Mouse (Mus musculus): ENCODE measurements around the gene Zfp975. TPM values are rescaled to one million over a fixed set of nuclear protein-coding genes. Genes with fewer than 3 reads are reported as not detected.
A peak's percentile ranks its signal among the peaks of the same experiment; 100 is the strongest.
"Not testable (repeated sequence)": the region's sequence is repeated elsewhere in the genome, so short reads cannot be mapped to it uniquely, and the experiment has no call there.

The Zfp975 gene
- polyA plus RNA-seq (2015; fragmentation: Nextera tagmentation; extraction: Ambion mirVana), result 5.7 and 6.8 TPM in 2 replicates

DNA sequence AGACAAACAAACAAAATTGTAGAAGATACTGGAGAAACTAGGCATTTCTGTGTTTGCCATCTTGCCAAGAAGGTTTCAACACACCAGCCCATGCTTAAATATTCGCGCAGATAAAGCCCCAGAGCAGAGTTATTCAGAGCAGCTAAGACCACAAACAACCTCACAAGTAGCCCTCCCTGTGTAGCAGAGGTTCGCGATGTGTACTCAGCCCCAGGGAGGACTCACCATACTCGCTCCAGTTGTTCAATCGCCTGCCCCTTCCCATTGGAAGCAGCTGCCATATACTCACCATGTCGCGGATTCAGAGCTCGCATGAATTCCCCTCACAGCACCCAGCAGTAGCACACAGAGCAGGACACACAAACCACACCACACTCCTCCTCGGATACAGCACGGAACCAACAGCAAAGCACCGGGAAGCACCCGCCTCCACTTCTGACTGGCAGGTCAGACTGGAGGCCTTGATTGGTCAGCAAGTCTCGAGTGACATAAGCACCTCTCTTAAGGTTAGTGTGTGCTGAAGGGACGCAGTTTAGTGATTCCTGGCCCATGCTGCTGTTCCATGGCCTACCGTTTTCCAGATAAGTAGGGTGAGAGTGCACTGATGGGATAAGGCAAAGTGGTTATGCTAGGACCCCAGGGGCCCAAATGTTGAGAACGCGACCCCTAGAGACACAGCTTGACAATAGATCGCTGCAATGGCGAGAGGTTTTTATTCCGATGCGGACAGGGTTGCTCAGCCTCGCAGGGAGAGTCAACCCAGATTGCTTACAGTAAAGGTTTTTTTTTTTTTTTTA lies at the start of gene Zfp975:
TSS of gene Zfp975 (minus strand) at position 381 of the 797 bp plus-strand sequence.
- not testable (repeated sequence) for H3K4me1 ChIP-seq (replicated peaks); H3K36me3 ChIP-seq; H3K27me3 ChIP-seq; H3K9me3 ChIP-seq (replicated peaks)
- Histone ChIP-seq H3K4me3 (peak within 1 kb of the TSS; percentile 69), H3K27ac (peak within 1 kb of the TSS; percentile 79), H3K4me2 (peak within 1 kb of the TSS; percentile 64), H3K9ac (peak within 1 kb of the TSS; percentile 70)
- WGBS, result under 1% methylated on average over 23 of the region's 23 CpGs
- peak; percentile 99 for ATAC-seq (replicated peaks; ENCODE audit: insufficient number of reproducible peaks, insufficient read depth, low FRiP score, low read depth)

DNA sequence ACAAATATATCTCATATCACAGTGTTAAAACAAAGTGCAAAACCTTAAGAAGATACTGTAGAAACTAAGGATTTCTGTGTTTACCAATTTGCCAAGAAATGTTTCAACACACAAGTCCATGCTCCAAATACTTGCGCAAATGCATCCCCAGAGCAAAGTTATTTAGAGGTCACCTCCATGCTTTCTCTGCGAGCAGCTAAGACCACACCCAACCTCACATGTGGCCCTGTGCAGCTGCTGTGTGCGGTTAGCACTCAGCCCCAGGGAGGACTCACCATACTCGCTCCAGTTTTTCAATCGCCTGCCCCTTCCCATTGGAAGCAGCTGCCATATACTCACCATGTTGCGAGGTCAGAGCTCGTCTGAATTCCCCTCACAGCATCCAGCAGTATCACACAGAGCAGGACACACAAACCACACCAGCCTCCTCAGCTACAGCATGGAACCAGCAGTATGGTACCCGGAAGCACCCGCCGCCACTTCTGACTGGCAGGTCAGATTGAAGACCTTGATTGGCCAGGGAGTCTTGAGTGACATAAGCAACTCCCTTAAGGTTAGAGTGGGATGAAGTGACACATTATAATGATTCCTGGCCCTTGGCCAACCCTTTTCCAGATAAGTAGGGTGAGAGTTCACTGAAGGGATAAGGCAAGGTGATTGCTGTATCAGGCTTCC lies 46.1 kb upstream of the Zfp975 start:
- no peak overlapping the region for H3K4me2 ChIP-seq
- H3K36me3 ChIP-seq, result no peaks in the 10 kb centered on the region
- H3K9ac ChIP-seq, result no peak overlapping the region
- H3K4me3 ChIP-seq, result no peak overlapping the region
- H3K4me1 ChIP-seq (replicated peaks), result no peaks in the 10 kb centered on the region
- H3K9me3 ChIP-seq (replicated peaks), result peaks cover 6% of the 10 kb centered on the region
- H3K27ac ChIP-seq, result no peak overlapping the region
- ATAC-seq (replicated peaks; ENCODE audit: insufficient number of reproducible peaks, insufficient read depth, low FRiP score, low read depth), result no peak
- H3K27me3 ChIP-seq, result no peaks in the 10 kb centered on the region
- WGBS, result 76% methylated on average over 10 of the region's 10 CpGs

DNA sequence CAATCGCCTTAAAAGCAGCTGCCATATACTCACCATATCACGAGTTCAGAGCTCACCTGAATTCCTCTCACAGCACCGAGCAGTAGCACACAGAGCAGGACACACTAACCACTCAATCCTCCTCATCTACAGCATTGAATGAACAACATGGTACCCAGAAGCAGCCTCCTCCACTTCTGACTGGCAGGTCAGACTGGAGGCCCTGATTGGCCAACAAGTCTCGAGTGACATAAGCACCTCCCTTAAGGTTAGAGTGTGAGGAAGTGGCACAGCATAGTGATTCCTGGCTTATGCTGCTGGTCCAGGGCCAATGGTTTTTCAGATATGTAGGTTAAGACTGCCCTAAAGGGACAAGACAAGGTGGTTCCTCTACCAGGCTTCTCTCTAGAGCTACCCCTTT lies 34.4 kb upstream of the Zfp975 start, which contains the start of gene Gm17067:
TSS of gene Gm17067 (minus strand) at position 101 of the 400 bp plus-strand sequence.
- H3K4me2 ChIP-seq; H3K4me3 ChIP-seq; ATAC-seq (replicated peaks; ENCODE audit: insufficient number of reproducible peaks, insufficient read depth, low FRiP score, low read depth); H3K27ac ChIP-seq; H3K27me3 ChIP-seq; H3K9ac ChIP-seq; H3K36me3 ChIP-seq; H3K9me3 ChIP-seq (replicated peaks); H3K4me1 ChIP-seq (replicated peaks): not testable (repeated sequence)
- WGBS, result 77% methylated on average over 4 of the region's 4 CpGs

DNA sequence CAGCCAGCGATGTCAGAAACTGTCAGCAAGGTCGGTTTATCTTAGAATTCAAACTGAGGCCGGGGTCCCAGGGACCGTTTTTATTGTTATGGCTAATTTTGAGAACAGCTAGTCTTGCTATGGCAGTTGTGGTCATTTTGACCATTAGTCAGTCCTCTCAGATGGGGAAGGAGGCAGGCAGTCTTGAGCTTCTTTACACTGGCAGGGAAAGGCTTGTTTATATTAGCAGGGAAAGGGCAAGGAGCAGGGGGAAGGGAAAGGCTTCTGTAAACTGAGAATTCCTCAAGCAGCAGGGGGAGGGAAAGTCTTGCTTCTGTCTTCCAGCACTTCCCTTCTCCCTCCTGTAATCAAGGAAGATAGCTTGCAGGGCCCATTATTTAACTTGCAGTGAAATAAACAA lies 709 bp upstream of the Zfp975 start:
- ATAC-seq (replicated peaks; ENCODE audit: insufficient number of reproducible peaks, insufficient read depth, low FRiP score, low read depth), result 0 out of 2 replicates have a peak, but pooled peaks have one; percentile 33
- Histone ChIP-seq H3K4me3 (peak overlapping the region; percentile 69), H3K4me2 (peak overlapping the region; percentile 64), H3K27ac (peak overlapping the region; percentile 79), H3K9ac (peak overlapping the region; percentile 70)
- H3K36me3 ChIP-seq; H3K4me1 ChIP-seq (replicated peaks); H3K27me3 ChIP-seq; H3K9me3 ChIP-seq (replicated peaks): not testable (repeated sequence)
- 0% methylated on average over 4 of the region's 4 CpGs for WGBS

DNA sequence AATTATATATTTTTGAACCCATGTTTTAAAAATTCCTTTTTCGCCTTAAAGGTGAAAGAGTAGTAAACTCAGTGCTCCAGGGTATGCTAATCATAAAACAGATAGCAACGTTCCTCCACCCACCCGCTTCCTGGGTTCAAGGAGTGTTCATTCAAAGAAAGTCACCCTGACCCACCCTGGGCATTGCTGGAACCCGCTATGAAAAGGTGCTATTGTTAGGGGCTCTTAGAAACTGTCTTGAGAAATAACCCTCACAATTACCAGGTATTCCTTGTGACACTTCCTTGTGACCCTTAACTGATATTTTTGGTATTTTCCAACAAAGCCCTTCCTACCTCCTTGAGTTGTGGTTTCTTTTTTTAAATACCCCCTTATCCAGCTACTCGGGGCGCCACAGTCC lies 12.5 kb downstream of the Zfp975 start:
- not testable (repeated sequence) for H3K4me1 ChIP-seq (replicated peaks)

DNA sequence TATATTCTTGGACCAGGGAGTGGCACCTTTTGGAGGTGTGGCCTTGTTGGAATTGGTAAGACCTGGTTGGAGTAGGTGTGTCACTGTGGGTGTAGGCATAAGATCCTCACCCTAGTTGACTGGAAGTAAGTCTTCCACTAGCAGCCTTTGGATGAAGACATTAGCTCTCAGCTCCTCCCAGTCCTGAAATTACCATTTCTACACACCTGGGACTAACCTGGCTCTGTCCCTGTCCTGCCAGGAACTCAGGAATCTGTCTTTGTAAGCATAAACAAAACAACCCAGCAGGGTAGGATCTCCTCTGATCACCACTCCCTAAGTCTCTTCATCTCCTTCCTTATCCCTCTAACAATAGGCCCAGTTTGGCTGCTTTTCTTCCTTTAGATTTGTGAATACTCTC lies 12.9 kb downstream of the Zfp975 start:
- H3K4me1 ChIP-seq (replicated peaks); ATAC-seq (replicated peaks; ENCODE audit: insufficient number of reproducible peaks, insufficient read depth, low FRiP score, low read depth); H3K27ac ChIP-seq; H3K9ac ChIP-seq; H3K9me3 ChIP-seq (replicated peaks); H3K4me3 ChIP-seq; H3K36me3 ChIP-seq; H3K27me3 ChIP-seq; H3K4me2 ChIP-seq: not testable (repeated sequence)

More for the DNA sequence above, 12.5 kb downstream of the Zfp975 start:
- not testable (repeated sequence) for H3K9ac ChIP-seq; H3K9me3 ChIP-seq (replicated peaks); H3K4me2 ChIP-seq; ATAC-seq (replicated peaks; ENCODE audit: insufficient number of reproducible peaks, insufficient read depth, low FRiP score, low read depth); H3K27me3 ChIP-seq; H3K27ac ChIP-seq; H3K36me3 ChIP-seq; H3K4me3 ChIP-seq
- WGBS, result 88% methylated on average over 6 of the region's 6 CpGs

DNA sequence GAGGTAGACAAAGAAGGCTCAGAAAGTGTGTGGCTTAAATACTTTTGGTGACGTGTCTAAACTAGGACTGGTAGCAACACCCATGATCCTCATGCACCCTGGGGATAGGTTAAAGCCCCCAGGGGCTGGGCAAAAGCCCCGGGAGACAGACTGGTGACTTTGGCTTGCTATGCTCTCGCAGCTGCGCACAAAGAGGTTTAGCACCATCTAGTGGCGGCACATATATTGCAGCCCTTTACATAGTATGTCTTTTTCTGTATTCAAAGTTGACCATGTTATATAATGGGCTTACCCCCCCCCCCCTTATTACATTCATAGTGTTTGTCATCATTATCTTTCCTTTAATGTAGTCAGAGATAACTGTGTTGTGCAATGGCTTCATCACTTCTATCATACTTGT lies 32.4 kb downstream of the Zfp975 start:
- H3K9ac ChIP-seq; H3K4me3 ChIP-seq; ATAC-seq (replicated peaks; ENCODE audit: insufficient number of reproducible peaks, insufficient read depth, low FRiP score, low read depth); H3K27ac ChIP-seq; H3K4me2 ChIP-seq; H3K4me1 ChIP-seq (replicated peaks); H3K27me3 ChIP-seq; H3K9me3 ChIP-seq (replicated peaks): not testable (repeated sequence)
- 74% methylated on average over 5 of the region's 5 CpGs for WGBS
- H3K36me3 ChIP-seq, result peaks cover 27% of the 10 kb centered on the region

DNA sequence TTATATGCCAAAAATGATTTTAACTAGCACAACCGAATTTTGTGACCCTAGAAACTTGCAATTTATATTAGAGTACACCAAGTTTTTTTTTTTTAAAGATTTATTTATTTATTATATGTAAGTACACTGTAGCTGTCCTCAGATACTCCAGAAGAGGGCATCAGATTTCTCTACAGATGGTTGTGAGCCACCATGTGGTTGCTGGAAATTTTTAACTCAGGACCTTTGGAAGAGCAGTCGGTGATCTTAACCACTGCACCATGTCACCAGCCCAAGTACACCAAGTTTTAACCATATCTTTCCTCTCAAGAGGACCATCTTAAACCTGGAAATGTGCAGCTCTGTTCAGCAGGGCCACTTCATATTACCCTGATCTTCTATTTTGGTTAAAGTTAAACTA lies 37.3 kb downstream of the Zfp975 start:
- H3K27ac ChIP-seq, result not testable (repeated sequence)

DNA sequence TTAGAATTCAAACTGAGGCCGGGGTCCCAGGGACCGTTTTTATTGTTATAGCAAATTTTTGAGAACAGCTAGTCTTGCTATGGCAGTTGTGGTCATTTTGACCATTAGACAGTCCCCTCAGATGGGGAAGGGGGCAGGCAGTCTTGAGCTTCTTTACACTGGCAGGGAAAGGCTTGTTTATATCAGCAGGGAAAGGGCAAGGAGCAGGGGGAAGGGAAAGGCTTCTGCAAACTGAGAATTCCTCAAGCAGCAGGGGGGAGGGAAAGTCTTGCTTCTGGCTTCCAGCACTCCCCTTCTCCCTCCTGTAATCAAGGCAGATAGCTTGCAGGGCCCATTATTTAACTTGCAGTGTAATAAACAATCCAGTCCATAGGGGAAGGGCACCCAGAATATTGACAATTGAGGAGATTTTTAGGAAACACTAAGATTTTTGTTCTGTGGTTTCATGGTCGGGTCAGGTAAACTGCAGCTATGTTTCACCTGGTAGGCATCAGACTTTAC lies 49.4 kb downstream of the Zfp975 start:
- Histone ChIP-seq H3K4me2 (peak overlapping the region; percentile 65), H3K4me3 (peak overlapping the region; percentile 56)
- ATAC-seq (replicated peaks; ENCODE audit: insufficient number of reproducible peaks, insufficient read depth, low FRiP score, low read depth); H3K27me3 ChIP-seq; H3K36me3 ChIP-seq; H3K27ac ChIP-seq; H3K9ac ChIP-seq; H3K4me1 ChIP-seq (replicated peaks); H3K9me3 ChIP-seq (replicated peaks): not testable (repeated sequence)
- 20% methylated on average over 3 of the region's 3 CpGs for WGBS

More for the DNA sequence above, 37.3 kb downstream of the Zfp975 start:
- WGBS, result 60% methylated on average over 2 of the region's 2 CpGs
- H3K4me1 ChIP-seq (replicated peaks); H3K4me2 ChIP-seq; H3K9me3 ChIP-seq (replicated peaks); ATAC-seq (replicated peaks; ENCODE audit: insufficient number of reproducible peaks, insufficient read depth, low FRiP score, low read depth); H3K9ac ChIP-seq; H3K27me3 ChIP-seq; H3K36me3 ChIP-seq; H3K4me3 ChIP-seq: not testable (repeated sequence)

DNA sequence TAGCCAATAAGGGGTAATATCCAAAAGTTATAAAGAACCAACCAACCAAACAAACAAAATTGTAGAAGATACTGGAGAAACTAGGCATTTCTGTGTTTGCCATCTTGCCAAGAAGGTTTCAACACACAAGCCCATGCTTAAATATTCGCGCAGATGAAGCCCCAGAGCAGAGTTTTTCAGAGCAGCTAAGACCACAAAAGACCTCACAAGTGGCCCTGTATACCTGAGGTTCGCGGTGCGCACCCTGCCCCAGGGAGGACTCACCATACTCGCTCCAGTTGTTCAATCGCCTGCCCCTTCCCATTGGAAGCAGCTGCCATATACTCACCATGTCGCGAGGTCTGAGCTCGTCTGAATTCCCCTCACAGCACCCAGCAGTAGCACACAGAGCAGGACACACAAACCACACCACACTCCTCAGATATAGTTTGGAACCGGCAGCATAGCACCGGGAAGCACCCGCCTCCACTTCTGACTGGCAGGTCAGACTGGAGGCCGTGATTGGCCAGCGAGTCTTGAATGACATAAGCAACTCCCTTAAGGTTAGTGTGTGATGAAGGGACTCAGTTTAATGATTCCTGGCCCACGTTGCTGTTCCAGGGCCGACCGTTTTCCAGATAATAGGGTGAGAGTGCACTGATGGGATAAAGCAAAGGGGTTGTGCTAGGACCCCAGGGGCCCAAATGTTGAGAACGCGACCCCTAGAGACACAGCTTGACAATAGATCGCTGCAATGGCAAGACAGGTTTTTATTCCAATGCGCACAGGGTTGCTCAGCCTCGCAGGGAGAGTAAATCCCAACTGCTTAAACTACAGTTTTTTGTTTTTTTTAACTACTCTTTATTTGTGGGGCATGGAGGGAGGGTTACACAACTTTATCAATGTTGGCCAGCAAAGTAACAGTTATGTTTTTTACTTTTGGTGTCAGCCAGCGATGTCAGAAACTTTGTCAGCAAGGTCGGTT lies 50.1 kb downstream of the Zfp975 start, which contains the start of gene Zfp976:
TSS of gene Zfp976 (minus strand) at position 437 of the 964 bp plus-strand sequence.
- H3K4me1 ChIP-seq (replicated peaks); H3K27me3 ChIP-seq; H3K36me3 ChIP-seq; H3K9me3 ChIP-seq (replicated peaks); H3K27ac ChIP-seq: not testable (repeated sequence)
- Histone ChIP-seq H3K4me2 (peak within 1 kb of the TSS; percentile 65), H3K4me3 (peak within 1 kb of the TSS; percentile 56), H3K9ac (peak within 1 kb of the TSS; percentile 46)
- ATAC-seq (replicated peaks; ENCODE audit: insufficient number of reproducible peaks, insufficient read depth, low FRiP score, low read depth), result peak; percentile 94
- WGBS, result 5% methylated on average over 25 of the region's 25 CpGs

DNA sequence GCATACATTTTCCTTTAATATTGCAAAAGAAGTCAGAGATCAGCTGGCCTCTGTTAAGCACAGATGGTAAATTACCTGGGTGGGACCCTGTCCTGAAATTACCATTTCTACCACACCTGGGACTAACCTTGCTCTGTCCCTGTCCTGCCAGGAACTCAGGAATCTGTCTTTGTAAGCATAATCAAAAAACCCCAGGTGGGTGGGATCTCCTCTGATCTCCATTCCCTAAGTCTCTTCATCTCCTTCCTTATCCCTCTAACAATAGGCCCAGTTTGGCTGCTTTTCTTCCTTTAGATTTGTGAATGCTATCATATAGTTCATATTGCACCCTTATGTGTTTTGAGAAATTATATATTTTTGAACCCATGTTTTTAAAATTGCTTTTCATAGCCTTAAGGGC lies 61.5 kb downstream of the Zfp975 start:
- not testable (repeated sequence) for ATAC-seq (replicated peaks; ENCODE audit: insufficient number of reproducible peaks, insufficient read depth, low FRiP score, low read depth); H3K4me2 ChIP-seq; H3K4me1 ChIP-seq (replicated peaks); H3K9ac ChIP-seq; H3K27me3 ChIP-seq; H3K36me3 ChIP-seq; H3K4me3 ChIP-seq; H3K9me3 ChIP-seq (replicated peaks); H3K27ac ChIP-seq
